Mouse (Mus musculus) CH12.LX (cell line): ENCODE data around the gene Slc12a7. TPM values are rescaled to one million over a fixed set of nuclear protein-coding genes. Genes with fewer than 3 reads are reported as not detected.

Experiments
- DNase-seq: peaks from one replicate; pipeline ENCODE4 v3.0.0-alpha.2; 2013; ENCODE audit errors: extremely low read depth
- H3K27ac ChIP-seq: 2 replicates; pipeline ENCODE4 v1.5.1; 2012; ENCODE audit warnings: low read depth, mild to moderate bottlenecking, control low read depth, moderate library complexity; ENCODE audit not compliant: insufficient read depth
- H3K27me3 ChIP-seq: replicated peaks from 2 replicates; pipeline ENCODE3; 2012; ENCODE audit warnings: inconsistent platforms
- H3K36me3 ChIP-seq, 2 experiments: replicated peaks in 1 of 2; 2 replicates each; pipeline versions ENCODE3 to v1.6.1; 2012; ENCODE audit warnings: inconsistent platforms in 1 of 2, low read length in 1 of 2, mild to moderate bottlenecking in 1 of 2, mixed read lengths in 1 of 2, moderate library complexity in 1 of 2; ENCODE audit not compliant: control insufficient read depth in 1 of 2, insufficient read depth in 1 of 2
- H3K4me1 ChIP-seq, 2 experiments: 2 replicates each; pipeline ENCODE4 v1.6.1; 2012; ENCODE audit warnings: inconsistent platforms in 1 of 2, moderate library complexity in 1 of 2; ENCODE audit not compliant: insufficient read depth in 2 of 2, control insufficient read depth in 1 of 2
- H3K4me2 ChIP-seq: 2 replicates; pipeline ENCODE4 v1.6.1; 2012; ENCODE audit warnings: low read depth, mild to moderate bottlenecking, control low read depth; ENCODE audit not compliant: poor library complexity, insufficient read depth, severe bottlenecking
- H3K4me3 ChIP-seq, 3 experiments: fragments of 150-350 bp in 1 of 3; sonication (generic) in 1 of 3; replicated peaks in 1 of 3; 2 replicates each; pipeline versions ENCODE3 to v1.5.1; 2011 to 2012; ENCODE audit warnings: low read depth in 2 of 3, low read length in 2 of 3, mild to moderate bottlenecking in 2 of 3, moderate library complexity in 2 of 3, control low read depth in 1 of 3, improper control_type of control experiment in 1 of 3, inconsistent platforms in 1 of 3, mixed read lengths in 1 of 3; ENCODE audit not compliant: poor library complexity in 1 of 3
- H3K79me2 ChIP-seq: replicated peaks from 2 replicates; pipeline ENCODE4 v1.6.1; 2012; ENCODE audit warnings: mild to moderate bottlenecking, moderate library complexity; ENCODE audit not compliant: control insufficient read depth, poor library complexity, insufficient read depth, severe bottlenecking; ENCODE audit errors: extremely low read depth
- H3K9ac ChIP-seq: 2 replicates; pipeline ENCODE4 v1.6.1; 2012; ENCODE audit warnings: low read depth, mild to moderate bottlenecking, control low read depth, moderate library complexity; ENCODE audit not compliant: insufficient read depth
- H3K9me3 ChIP-seq: replicated peaks from 2 replicates; pipeline ENCODE3; 2012; ENCODE audit warnings: low read length, inconsistent platforms, mixed read lengths
- BHLHE40 ChIP-seq: IDR thresholded peaks from 2 replicates; pipeline ENCODE4 v1.6.1; 2011; ENCODE audit warnings: mild to moderate bottlenecking, low read depth, low read length, improper control_type of control experiment
- CHD2 ChIP-seq: IDR thresholded peaks from 2 replicates; pipeline ENCODE4 v1.6.1; 2011; ENCODE audit warnings: low read length, improper control_type of control experiment
- E2F4 ChIP-seq: IDR thresholded peaks from 2 replicates; pipeline ENCODE4 v1.6.1; 2011; ENCODE audit warnings: low read depth, low read length, improper control_type of control experiment; ENCODE audit not compliant: insufficient replicate concordance
- HCFC1 ChIP-seq: IDR thresholded peaks from 2 replicates; pipeline ENCODE4 v1.6.1; 2012; ENCODE audit warnings: low read depth, mild to moderate bottlenecking, inconsistent platforms, low read length, improper control_type of control experiment
- JUN ChIP-seq: IDR thresholded peaks from 2 replicates; pipeline ENCODE4 v1.6.1; 2011; ENCODE audit warnings: low read depth, mild to moderate bottlenecking, low read length, improper control_type of control experiment, moderate library complexity; ENCODE audit not compliant: insufficient read depth
- JUND ChIP-seq: conservative IDR thresholded peaks from 2 replicates; pipeline ENCODE4 v1.6.1; 2011; ENCODE audit warnings: low read depth, low read length, improper control_type of control experiment
- KAT2A ChIP-seq: IDR thresholded peaks from 2 replicates; pipeline ENCODE4 v1.6.1; 2012; ENCODE audit warnings: low read length, improper control_type of control experiment, inconsistent platforms; ENCODE audit not compliant: insufficient replicate concordance
- MAFK ChIP-seq: IDR thresholded peaks from 2 replicates; pipeline ENCODE4 v1.6.1; 2011; ENCODE audit warnings: low read length, improper control_type of control experiment; ENCODE audit not compliant: insufficient replicate concordance
- MEF2A ChIP-seq: IDR thresholded peaks from 2 replicates; pipeline ENCODE4 v1.6.1; 2014; ENCODE audit warnings: low read depth, mild to moderate bottlenecking, inconsistent platforms, low read length, improper control_type of control experiment, borderline replicate concordance
- MYC ChIP-seq: IDR thresholded peaks from 2 replicates; pipeline ENCODE4 v1.6.1; 2011; ENCODE audit warnings: low read depth, mild to moderate bottlenecking, improper control_type of control experiment, low read length
- NRF1 ChIP-seq: IDR thresholded peaks from 2 replicates; pipeline ENCODE4 v1.6.1; 2014; ENCODE audit warnings: low read depth, mild to moderate bottlenecking, inconsistent platforms, low read length, improper control_type of control experiment, moderate library complexity
- POLR2A ChIP-seq: IDR thresholded peaks from 2 replicates; pipeline ENCODE4 v1.6.1; 2011; ENCODE audit warnings: low read depth, mild to moderate bottlenecking, improper control_type of control experiment, low read length
- RAD21 ChIP-seq: IDR thresholded peaks from 2 replicates; pipeline ENCODE4 v1.6.1; 2011; ENCODE audit warnings: low read depth, mild to moderate bottlenecking, low read length, improper control_type of control experiment, moderate library complexity
- RCOR1 ChIP-seq: conservative IDR thresholded peaks from 2 replicates; pipeline ENCODE4 v1.6.1; 2012; ENCODE audit warnings: low read depth, mild to moderate bottlenecking, inconsistent platforms, low read length, improper control_type of control experiment
- SIN3A ChIP-seq: IDR thresholded peaks from 2 replicates; pipeline ENCODE4 v1.6.1; 2012; ENCODE audit warnings: low read length, improper control_type of control experiment, inconsistent platforms
- TBP ChIP-seq: conservative IDR thresholded peaks from 2 replicates; pipeline ENCODE4 v1.6.1; 2011; ENCODE audit warnings: low read depth, low read length, improper control_type of control experiment
- USF1 ChIP-seq: IDR thresholded peaks from 2 replicates; pipeline ENCODE4 v1.6.1; 2014; ENCODE audit warnings: low read depth, mild to moderate bottlenecking, inconsistent platforms, low read length, improper control_type of control experiment
- ZKSCAN1 ChIP-seq: IDR thresholded peaks from 2 replicates; pipeline ENCODE4 v1.6.1; 2012; ENCODE audit warnings: low read depth, inconsistent platforms, low read length, improper control_type of control experiment, borderline replicate concordance
- ZMIZ1 ChIP-seq: IDR thresholded peaks from 2 replicates; pipeline ENCODE4 v1.6.1; 2012; ENCODE audit warnings: low read depth, mild to moderate bottlenecking, inconsistent platforms, low read length, improper control_type of control experiment
- dilution Hi-C: fragments of 300-500 bp; cut with MboI; formaldehyde crosslinking; loops from 2 replicates; pipeline ENCODE4 v1.14.3; 2020; ENCODE audit warnings: low sequenced_read_pairs; ENCODE audit not compliant: extremely low pct_unique_long_range_greater_than_20kb, extremely low pct_ligation_motif_present
- in situ Hi-C: fragments of 300-500 bp; cut with MboI; formaldehyde crosslinking; loops from 3 replicates; pipeline ENCODE4 v1.14.3; 2019; ENCODE audit warnings: low sequenced_read_pairs, low pct_ligation_motif_present, low pct_unique_long_range_greater_than_20kb, mixed read lengths
- polyA plus RNA-seq: library from polyadenylated mRNA; unstranded; fragments of >175 nt; gene quantifications from 2 replicates; pipeline ENCODE4 v1.2.1, GENCODE M21; 2012; ENCODE audit warnings: low read depth; ENCODE audit not compliant: insufficient read length
- total RNA-seq, 2 experiments: library from RNA; depleted of rRNA; stranded (reverse); fragments of 300-350 nt in 1 of 2; fragments of >200 nt in 1 of 2; gene quantifications; 2 replicates each; pipeline ENCODE4 v1.2.3; 2012 to 2014

Slc12a7 gene
- total and polyA plus RNA-seq, 3 experiments, result 1.0 to 5.8 (median 2.5) TPM

GRCm38 (mm10) chr13:73767754-73768153 is 34.9 kb downstream of the Slc12a7 start:
- in situ Hi-C loops, result loop anchor here (5.0 kb wide), 1 partner anchor 35 kb away; no protein-coding TSS in a partner anchor
- H3K9me3 ChIP-seq, result no peaks in the 10 kb centered on the region

GRCm38 (mm10) chr13:73768311-73768710 is 35.4 kb downstream of the Slc12a7 start:
- in situ Hi-C loops (loop anchor here (5.0 kb wide), 1 partner anchor 34 kb away; no protein-coding TSS in a partner anchor), dilution Hi-C loops (no loop called here)
- H3K9me3 ChIP-seq, result no peaks in the 10 kb centered on the region
- no peaks in the 10 kb centered on the region for H3K36me3 ChIP-seq
- TF ChIP-seq JUN, result no peak
- no peak for TF ChIP-seq RCOR1
- TF ChIP-seq E2F4, result no peak
- no peak for TF ChIP-seq POLR2A
- no peak for TF ChIP-seq JUND
- no peak for TF ChIP-seq MEF2A
- TF ChIP-seq ZKSCAN1, result no peak
- TF ChIP-seq CHD2, result no peak
- TF ChIP-seq USF1, result no peak
- H3K27me3 ChIP-seq, result peaks cover 3% of the 10 kb centered on the region
- no peak overlapping the region for H3K27ac ChIP-seq
- DNase-seq, result no peak
- no peak overlapping the region for H3K9ac ChIP-seq
- no peaks in the 10 kb centered on the region for H3K79me2 ChIP-seq
- H3K4me3 ChIP-seq, result no peak overlapping the region
- H3K4me2 ChIP-seq, result no peak overlapping the region
- H3K4me1 ChIP-seq, result peaks cover 0 to 18% of the 10 kb centered on the region in 2 experiments; a peak in 2 of 4 replicates

More at GRCm38 (mm10) chr13:73767754-73768153, 34.9 kb downstream of the Slc12a7 start:
- dilution Hi-C loops, result no loop called here
- TF ChIP-seq MAFK (no peak), TBP (no peak), ZMIZ1 (no peak), NRF1 (no peak), MYC (no peak), HCFC1 (no peak), RAD21 (no peak), KAT2A (no peak), BHLHE40 (no peak), USF1 (no peak), SIN3A (no peak)
- Histone ChIP-seq H3K79me2 (no peaks in the 10 kb centered on the region), H3K27ac (no peak overlapping the region), H3K27me3 (peaks cover 3% of the 10 kb centered on the region), H3K4me2 (no peak overlapping the region), H3K36me3 (no peaks in the 10 kb centered on the region), H3K4me3 (no peak overlapping the region), H3K9ac (no peak overlapping the region), H3K4me1 (peaks cover 0 to 21% of the 10 kb centered on the region in 2 experiments; a peak in 3 of 4 replicates)
- DNase-seq, result no peak
